Mouse (Mus musculus) hindbrain, postnatal 0 days (tissue): ENCODE measurements around the gene Adig. TPM values are rescaled to one million over a fixed set of nuclear protein-coding genes. Genes with fewer than 3 reads are reported as not detected.
A peak's percentile ranks its signal among the peaks of the same experiment; 100 is the strongest.

Experiments
- ATAC-seq: fragments of 200-750 bp; cut with Nextera tagmentation; 2 replicates; pipeline ENCODE4 v1.8.0; 2017; ENCODE audit warnings: mild to moderate bottlenecking, moderate TSS enrichment, moderate library complexity
- DNase-seq: peaks from one replicate; pipeline ENCODE4 v3.0.0-alpha.2; 2015; ENCODE audit warnings: low spot score
- H3K27ac ChIP-seq: fragments of 300-500 bp; sonication (generic); 2 replicates; pipeline ENCODE4 v1.5.1; 2014; ENCODE audit warnings: mild to moderate bottlenecking
- H3K27me3 ChIP-seq: fragments of 300-500 bp; sonication (generic); 2 replicates; pipeline ENCODE4 v1.6.1; 2014; ENCODE audit warnings: low read length, mixed read lengths; ENCODE audit not compliant: insufficient read depth
- H3K36me3 ChIP-seq: fragments of 300-500 bp; sonication (generic); 2 replicates; pipeline ENCODE4 v1.6.1; 2014; ENCODE audit warnings: low read length, mixed read lengths; ENCODE audit not compliant: insufficient read depth
- H3K4me1 ChIP-seq: fragments of 300-500 bp; sonication (generic); 2 replicates; pipeline ENCODE4 v1.6.1; 2014; ENCODE audit warnings: antibody characterized with exemption, low read length, mixed read lengths; ENCODE audit not compliant: insufficient read depth
- H3K4me2 ChIP-seq: fragments of 300-500 bp; sonication (generic); 2 replicates; pipeline ENCODE4 v1.6.1; 2014; ENCODE audit warnings: low read depth, mild to moderate bottlenecking, low read length, moderate library complexity, mixed read lengths
- H3K4me3 ChIP-seq: fragments of 300-500 bp; sonication (generic); 2 replicates; pipeline ENCODE4 v1.5.1; 2014; ENCODE audit warnings: low read length
- H3K9ac ChIP-seq: fragments of 300-500 bp; sonication (generic); replicated peaks from 2 replicates; pipeline ENCODE4 v1.6.1; 2014; ENCODE audit warnings: mild to moderate bottlenecking, low read length, moderate library complexity, mixed read lengths
- H3K9me3 ChIP-seq: fragments of 300-500 bp; sonication (generic); 2 replicates; pipeline ENCODE4 v1.6.1; 2016; ENCODE audit warnings: low read length, mixed read lengths
- CTCF ChIP-seq: IDR thresholded peaks from 2 replicates; pipeline ENCODE4 v1.5.1; 2016; ENCODE audit warnings: antibody characterized with exemption, control low read depth, low read depth
- WGBS: fragments of 180-500 bp; shearing (Covaris S2); extraction: QIAGEN DNeasy Blood & Tissue Kit; methylation state at CpG from one replicate; pipeline ENCODE4 v1.1.7; 2014; 5-methylcytosine and 5-hydroxymethylcytosine counted together
- polyA plus RNA-seq: library from polyadenylated mRNA; unstranded; fragments of >200 nt; fragmentation: Nextera tagmentation; extraction: Ambion mirVana; gene quantifications from 2 replicates; pipeline ENCODE4 v1.2.1, GENCODE M21; 2015
- total RNA-seq: library from RNA; depleted of rRNA; stranded (reverse); fragments of >200 nt; gene quantifications from 2 replicates; pipeline ENCODE4 v1.2.3, GENCODE M21; 2014

Gene Adig
- total and polyA plus RNA-seq, 2 experiments from 2014 or later = not detected

DNA sequence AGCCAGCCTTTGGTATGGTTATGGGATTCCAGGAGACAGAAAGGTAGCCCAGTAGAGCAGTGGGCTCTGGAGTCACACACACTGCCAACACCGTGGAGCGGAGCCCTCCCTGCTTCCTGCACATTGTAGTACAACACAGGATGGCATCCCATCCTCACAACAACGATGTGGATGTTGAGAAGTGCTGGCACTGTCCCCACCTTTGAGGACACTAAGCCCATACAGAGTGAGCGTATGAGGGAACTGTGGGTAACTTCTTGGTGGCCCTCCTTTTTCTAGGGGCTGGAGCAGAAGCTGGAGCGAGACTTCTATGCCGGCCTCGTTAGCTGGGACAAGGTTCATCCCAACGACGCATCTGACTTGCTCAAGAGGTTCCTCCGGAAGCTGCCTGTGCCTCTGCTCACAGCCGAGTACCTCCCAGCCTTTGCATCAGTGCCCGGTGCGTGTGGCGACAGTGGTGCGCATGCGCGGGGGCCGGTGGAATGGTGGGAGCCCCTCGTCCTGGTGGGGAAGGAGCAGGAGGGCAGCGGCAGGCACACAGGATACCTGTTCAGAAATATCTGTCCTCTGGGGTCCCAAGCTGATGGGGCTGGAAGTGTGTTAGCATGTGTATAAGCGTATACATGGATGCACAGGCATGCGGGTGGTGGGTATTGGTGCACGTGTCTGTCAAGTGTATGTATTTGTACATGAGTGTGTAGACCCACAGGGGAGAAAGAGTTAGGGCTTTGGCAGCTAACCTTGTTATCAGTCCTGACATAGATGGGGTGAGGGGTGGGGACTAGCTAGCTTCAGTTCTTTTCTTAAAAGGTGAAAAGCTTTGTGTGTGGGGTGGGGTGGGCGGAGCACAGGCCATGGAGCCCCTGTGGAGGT is 37.3 kb downstream of the Adig start:
- 53% methylated on average over 24 of the region's 24 CpGs for WGBS
- Histone ChIP-seq H3K4me1 (no peaks in the 10 kb centered on the region), H3K9me3 (no peaks in the 10 kb centered on the region), H3K4me2 (peak overlapping the region; percentile 46), H3K27me3 (no peaks in the 10 kb centered on the region), H3K27ac (no peak overlapping the region), H3K4me3 (0 out of 2 replicates have a peak overlapping the region, but pooled peaks have one; percentile 7), H3K9ac (peak overlapping the region; percentile 17; the same call in 1 of the 2 replicates), H3K36me3 (no peaks in the 10 kb centered on the region)
- peak; percentile 63 for DNase-seq
- no peak for TF ChIP-seq CTCF
- peak; percentile 62; the same call in 1 of the 2 replicates for ATAC-seq

GRCm38 (mm10) chr2:158541286-158541685 is 38.9 kb downstream of the Adig start:
- ATAC-seq (no peak), DNase-seq (no peak)
- Histone ChIP-seq H3K9me3 (no peaks in the 10 kb centered on the region), H3K9ac (no peak overlapping the region), H3K4me2 (no peak overlapping the region), H3K27ac (no peak overlapping the region), H3K4me3 (no peak overlapping the region), H3K36me3 (no peaks in the 10 kb centered on the region), H3K4me1 (no peaks in the 10 kb centered on the region), H3K27me3 (no peaks in the 10 kb centered on the region)
- WGBS = 50% methylated on average over 4 of the region's 4 CpGs
- TF ChIP-seq CTCF = no peak

GRCm38 (mm10) chr2:158545266-158545665 is 42.9 kb downstream of the Adig start:
- Histone ChIP-seq H3K9me3 (no peaks in the 10 kb centered on the region), H3K27ac (no peak overlapping the region), H3K4me2 (no peak overlapping the region), H3K4me3 (no peak overlapping the region), H3K4me1 (no peaks in the 10 kb centered on the region), H3K9ac (no peak overlapping the region), H3K36me3 (no peaks in the 10 kb centered on the region), H3K27me3 (no peaks in the 10 kb centered on the region)
- TF ChIP-seq CTCF = no peak
- DNase-seq = no peak
- WGBS = 81% methylated on average over 2 of the region's 2 CpGs
- no peak for ATAC-seq

DNA sequence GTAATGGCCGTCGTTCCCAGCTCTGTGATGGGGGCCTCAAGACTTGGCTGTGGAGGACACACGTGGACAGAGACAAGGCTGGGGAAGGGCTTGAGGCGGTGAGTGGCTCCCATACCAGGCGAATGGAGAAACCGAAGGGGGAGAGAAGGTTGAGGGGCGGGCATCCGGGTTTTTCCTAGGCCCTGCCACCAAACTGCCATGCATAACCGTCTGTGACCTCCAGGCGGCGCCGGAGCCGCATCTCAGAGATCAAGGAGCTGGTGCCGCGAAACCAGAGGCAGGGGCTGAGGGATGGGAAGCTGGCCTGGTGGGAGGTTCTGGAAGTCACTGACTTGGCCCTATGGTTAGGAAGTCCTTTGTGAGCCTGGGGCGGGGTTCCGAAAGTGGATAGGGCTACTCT is 44.3 kb downstream of the Adig start:
- Histone ChIP-seq H3K27me3 (no peaks in the 10 kb centered on the region), H3K9ac (peak overlapping the region; percentile 31), H3K36me3 (no peaks in the 10 kb centered on the region), H3K27ac (no peak overlapping the region), H3K4me3 (no peak overlapping the region), H3K9me3 (no peaks in the 10 kb centered on the region), H3K4me1 (no peaks in the 10 kb centered on the region), H3K4me2 (no peak overlapping the region)
- peak; percentile 94 for DNase-seq
- TF ChIP-seq CTCF = peak; percentile 98
- 1% methylated on average over 17 of the region's 17 CpGs for WGBS
- ATAC-seq = peak; percentile 84

DNA sequence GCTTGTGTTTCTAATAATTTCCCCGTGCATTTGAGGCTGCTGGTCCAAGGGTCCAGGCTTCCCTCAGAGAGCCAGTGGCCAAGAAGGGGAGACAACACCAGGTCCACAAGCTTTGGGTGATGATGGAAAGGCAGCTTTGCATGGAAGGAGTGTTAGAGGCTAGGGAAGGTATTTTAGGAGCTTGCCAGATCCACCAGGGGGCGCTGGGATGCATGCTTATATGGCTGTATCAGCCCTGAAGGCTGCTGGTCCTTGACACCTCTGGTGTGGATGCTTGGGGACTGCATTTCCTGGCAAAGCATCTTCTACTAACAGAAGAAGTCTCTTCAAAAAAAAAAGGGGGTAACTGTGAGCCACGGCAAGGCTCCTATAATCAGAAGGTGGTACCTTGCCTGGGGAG is 47.7 kb downstream of the Adig start:
- DNase-seq = peak; percentile 93
- Histone ChIP-seq H3K27ac (no peak overlapping the region), H3K4me1 (no peaks in the 10 kb centered on the region), H3K9me3 (no peaks in the 10 kb centered on the region), H3K36me3 (no peaks in the 10 kb centered on the region), H3K4me3 (no peak overlapping the region), H3K9ac (no peak overlapping the region), H3K27me3 (no peaks in the 10 kb centered on the region), H3K4me2 (no peak overlapping the region)
- peak; percentile 95 for TF ChIP-seq CTCF
- ATAC-seq = peak; percentile 66; the same call in 1 of the 2 replicates
- 1% methylated on average over 3 of the region's 3 CpGs for WGBS

DNA sequence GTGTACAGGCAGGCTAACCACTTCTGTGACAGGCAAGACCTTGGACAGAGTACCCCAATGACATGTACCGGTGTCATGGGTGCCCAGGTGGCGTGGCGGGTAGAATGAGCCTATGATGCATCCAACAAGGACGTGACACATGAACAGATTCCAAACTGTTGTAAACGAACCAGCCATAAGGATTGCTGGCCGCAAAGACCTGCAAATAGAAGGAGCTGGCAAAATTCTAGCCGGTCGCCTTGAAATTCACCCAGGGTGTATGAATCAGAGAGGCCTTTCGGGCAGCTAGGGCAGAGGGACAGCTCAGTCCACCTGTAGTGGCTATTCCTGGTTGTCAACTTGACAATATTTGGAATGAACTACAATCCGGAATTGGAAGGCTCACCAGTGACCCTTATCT is 52.0 kb downstream of the Adig start:
- no peak for DNase-seq
- no peak for ATAC-seq
- Histone ChIP-seq H3K4me2 (no peak overlapping the region), H3K4me1 (peaks cover 5% of the 10 kb centered on the region; the same call in 1 of the 2 replicates), H3K9me3 (no peaks in the 10 kb centered on the region), H3K27ac (no peak overlapping the region), H3K36me3 (no peaks in the 10 kb centered on the region), H3K9ac (no peak overlapping the region), H3K4me3 (no peak overlapping the region), H3K27me3 (no peaks in the 10 kb centered on the region)
- TF ChIP-seq CTCF = no peak
- 34% methylated on average over 10 of the region's 10 CpGs for WGBS

DNA sequence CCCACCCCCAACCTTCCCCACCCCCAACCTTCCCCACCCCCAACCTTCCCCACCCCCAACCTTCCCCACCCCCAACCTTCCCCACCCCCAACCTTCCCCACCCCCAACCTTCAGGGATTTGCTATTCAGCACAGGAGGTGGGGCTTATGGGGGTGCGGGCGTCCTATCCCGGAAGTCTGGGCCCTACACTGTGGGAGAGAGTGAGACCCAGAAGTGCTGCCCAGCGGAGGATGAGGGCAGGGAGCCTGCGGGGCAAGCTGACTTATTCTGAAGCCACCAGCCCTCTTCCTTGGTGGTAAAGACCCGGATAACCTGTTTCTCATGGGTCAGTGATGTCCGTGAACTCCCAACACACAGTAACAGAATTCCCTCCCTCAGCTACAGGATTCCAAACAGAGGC is 52.8 kb downstream of the Adig start:
- Histone ChIP-seq H3K27ac (no peak overlapping the region), H3K9ac (no peak overlapping the region), H3K4me2 (peak overlapping the region; percentile 56), H3K9me3 (no peaks in the 10 kb centered on the region), H3K36me3 (no peaks in the 10 kb centered on the region), H3K27me3 (no peaks in the 10 kb centered on the region), H3K4me3 (no peak overlapping the region), H3K4me1 (peaks cover 5% of the 10 kb centered on the region; the same call in 1 of the 2 replicates)
- DNase-seq (no peak), ATAC-seq (no peak)
- 2% methylated on average over 7 of the region's 7 CpGs for WGBS
- no peak for TF ChIP-seq CTCF
